Mouse (Mus musculus) lung, adult 2 months (tissue): ENCODE measurements around the gene Efr3b.

ENCODE experiments used
- CTCF ChIP-seq: fragments of 200-500 bp; IDR thresholded peaks from 2 replicates; pipeline ENCODE4 v1.5.1; 2011; ENCODE audit warnings: mild to moderate bottlenecking, low read length, control low read depth; ENCODE audit not compliant: insufficient read depth
- POLR2A ChIP-seq: fragments of 200-500 bp; IDR thresholded peaks from 2 replicates; pipeline ENCODE4 v1.6.1; 2011; ENCODE audit warnings: low read depth, mild to moderate bottlenecking, control low read depth, low read length, borderline replicate concordance; ENCODE audit errors: extremely low read depth

- no peak for TF ChIP-seq CTCF
- no peak for TF ChIP-seq POLR2A
Observed at GRCm38 (mm10) chr12:3991047-3991446, 47.7 kb downstream of the Efr3b start.
